Mouse (Mus musculus): ENCODE data around the gene Cbx7.
A peak's percentile ranks its signal among the peaks of the same experiment; 100 is the strongest.

Gene Cbx7

GRCm38 (mm10) chr15:79970940-79971339, at the start of gene Cbx7:
Cbx7 (minus strand) TSS chr15:79971119.
- no peak for DNase-seq

GRCm38 (mm10) chr15:80020516-80020915, 49.6 kb upstream of the Cbx7 start:
- no peak for DNase-seq

- DNase-seq: no peak
Measured at GRCm38 (mm10) chr15:80019625-80020024, 48.7 kb upstream of the Cbx7 start.

- no peak for DNase-seq
Measured at GRCm38 (mm10) chr15:80019220-80019619, 48.3 kb upstream of the Cbx7 start.

GRCm38 (mm10) chr15:80016563-80017301, 45.8 kb upstream of the Cbx7 start:
- no peak for DNase-seq

- DNase-seq: no peak
Measured at GRCm38 (mm10) chr15:80015211-80015952, 44.5 kb upstream of the Cbx7 start.

- peak; percentile 34 to 58 for DNase-seq
Measured at GRCm38 (mm10) chr15:80014321-80015210, 43.6 kb upstream of the Cbx7 start, which contains the start of gene Pdgfb. Pdgfb (minus strand) TSS chr15:80014977.

- no peak for DNase-seq
Measured at GRCm38 (mm10) chr15:80014031-80014320, 43.1 kb upstream of the Cbx7 start.

- no peak for DNase-seq
Measured at GRCm38 (mm10) chr15:80013256-80014030, 42.5 kb upstream of the Cbx7 start.

- DNase-seq: peak; percentile 74 to 79
Measured at GRCm38 (mm10) chr15:80012527-80013201, 41.7 kb upstream of the Cbx7 start.

- DNase-seq: peak; percentile 80 to 88
Measured at GRCm38 (mm10) chr15:80011778-80012526, 41.0 kb upstream of the Cbx7 start.

- no peak for DNase-seq
Measured at GRCm38 (mm10) chr15:80011194-80011593, 40.3 kb upstream of the Cbx7 start.

- DNase-seq: no peak
Measured at GRCm38 (mm10) chr15:80010182-80010558, 39.3 kb upstream of the Cbx7 start.

- DNase-seq: no peak
Measured at GRCm38 (mm10) chr15:80009421-80010181, 38.7 kb upstream of the Cbx7 start.

GRCm38 (mm10) chr15:80008461-80008860, 37.5 kb upstream of the Cbx7 start:
- no peak for DNase-seq

GRCm38 (mm10) chr15:80006156-80006555, 35.2 kb upstream of the Cbx7 start:
- no peak for DNase-seq

GRCm38 (mm10) chr15:80005436-80005835, 34.5 kb upstream of the Cbx7 start:
- no peak for DNase-seq

GRCm38 (mm10) chr15:80004644-80005340, 33.9 kb upstream of the Cbx7 start:
- DNase-seq: no peak

- DNase-seq: no peak
Measured at GRCm38 (mm10) chr15:80003581-80003980, 32.7 kb upstream of the Cbx7 start.

- no peak for DNase-seq
Measured at GRCm38 (mm10) chr15:80001601-80002000, 30.7 kb upstream of the Cbx7 start.
